8 mouse cellular contexts compared by ENCODE assay signal in genomic region chr17:25274571-25275346, GRCm38 (mm10). TPM values are rescaled to one million over a fixed set of nuclear protein-coding genes. Genes with fewer than 3 reads are reported as not detected.
A peak's percentile ranks its signal among the peaks of the same experiment; 100 is the strongest.
DNase-seq lines count a peak whose midpoint lies in the region; ATAC-seq and TF ChIP-seq lines count a peak whose summit lies in the region.

Gene Ube2i, minus strand, starts transcription at chr17:25274622.

- no peak for TF ChIP-seq CTCF in spleen, adult 2 months (IDR thresholded peaks at IDR 0.05; ENCODE audit: extremely low read depth, insufficient read depth, insufficient read length, insufficient replicate concordance)

- H3K4me2 ChIP-seq in embryonic facial prominence, embryonic 14.5 days (ENCODE audit: low read depth, low read length) = peak within 1 kb of the TSS; percentile 97
- H3K4me2 ChIP-seq in heart, embryonic 16.5 days (ENCODE audit: low read depth, low read length) = peak within 1 kb of the TSS; percentile 60
- peak within 1 kb of the TSS; percentile 37; the same call in 1 of the 2 replicates for H3K4me2 ChIP-seq in neural tube, embryonic 14.5 days (ENCODE audit: low read depth, low read length)

- no peak for ATAC-seq in embryonic facial prominence, embryonic 14.5 days (ENCODE audit: low read depth)
- no peak for ATAC-seq in heart, embryonic 16.5 days (replicated peaks; ENCODE audit: extremely low read depth, insufficient read depth, low FRiP score)
- no peak for ATAC-seq in neural tube, embryonic 14.5 days (ENCODE audit: low read depth)

- no peak for DNase-seq in spleen, adult 2 months (ENCODE audit: low read depth in 1 of 2, low spot score in 2 of 2)
- no peak for DNase-seq in spleen, adult 12 weeks (ENCODE audit: low spot score)
- no peak for DNase-seq in embryonic facial prominence, embryonic 14.5 days (ENCODE audit: low spot score)
- DNase-seq in left cerebral cortex, postnatal 4 days = peak; percentile 55
- no peak for DNase-seq in kidney, adult 11 months
- no peak for DNase-seq in testis, postnatal 10 days (ENCODE audit: low spot score)

- no peaks in the 10 kb centered on the region for H3K9me3 ChIP-seq in embryonic facial prominence, embryonic 14.5 days (ENCODE audit: control insufficient read depth, low read length)
- no peaks in the 10 kb centered on the region for H3K9me3 ChIP-seq in heart, embryonic 16.5 days (replicated peaks; ENCODE audit: control insufficient read depth, low read length)
- no peaks in the 10 kb centered on the region for H3K9me3 ChIP-seq in neural tube, embryonic 14.5 days (ENCODE audit: control insufficient read depth, low read length)

- peaks cover 13% of the 10 kb centered on the region; the same call in 1 of the 2 replicates for H3K4me1 ChIP-seq in spleen, adult 2 months (ENCODE audit: control insufficient read depth, insufficient read depth, insufficient read length)
- peaks cover 14% of the 10 kb centered on the region for H3K4me1 ChIP-seq in embryonic facial prominence, embryonic 14.5 days (ENCODE audit: control insufficient read depth, insufficient read depth, low read length)
- peaks cover 28% of the 10 kb centered on the region for H3K4me1 ChIP-seq in heart, embryonic 16.5 days (ENCODE audit: control insufficient read depth, insufficient read depth, low read length)
- peaks cover 21% of the 10 kb centered on the region for H3K4me1 ChIP-seq in neural tube, embryonic 14.5 days (ENCODE audit: control insufficient read depth, insufficient read depth, low read length)

- H3K9ac ChIP-seq in embryonic facial prominence, embryonic 14.5 days (ENCODE audit: low read depth, low read length) = peak within 1 kb of the TSS; percentile 100
- peak within 1 kb of the TSS; percentile 99 for H3K9ac ChIP-seq in heart, embryonic 16.5 days (ENCODE audit: low read length)
- peak within 1 kb of the TSS; percentile 87 for H3K9ac ChIP-seq in neural tube, embryonic 14.5 days (replicated peaks; ENCODE audit: low read depth, low read length)

- intact Hi-C loops in left cerebral cortex, postnatal 4 days (cut with DNase I) = loop anchor here (5.0 kb wide), 1 partner anchor 257 kb away; the partner anchor contains the start of genes Cramp1l and Ift140

- peak within 1 kb of the TSS; percentile 99 for H3K27ac ChIP-seq in spleen, adult 2 months (ENCODE audit: insufficient read depth, low read length)
- H3K27ac ChIP-seq in embryonic facial prominence, embryonic 14.5 days (replicated peaks; ENCODE audit: low read depth, low read length) = peak within 1 kb of the TSS; percentile 99
- H3K27ac ChIP-seq in heart, embryonic 16.5 days (ENCODE audit: low read length) = peak within 1 kb of the TSS; percentile 94
- peak within 1 kb of the TSS; percentile 99 for H3K27ac ChIP-seq in neural tube, embryonic 14.5 days (ENCODE audit: low read depth, low read length)

- no peaks in the 10 kb centered on the region for H3K36me3 ChIP-seq in spleen, adult 2 months (ENCODE audit: control insufficient read depth, insufficient read depth, low read length)
- peaks cover 13% of the 10 kb centered on the region for H3K36me3 ChIP-seq in embryonic facial prominence, embryonic 14.5 days (ENCODE audit: control insufficient read depth, insufficient read depth, low read length)
- H3K36me3 ChIP-seq in heart, embryonic 16.5 days (ENCODE audit: control insufficient read depth, insufficient read depth) = no peaks in the 10 kb centered on the region
- no peaks in the 10 kb centered on the region for H3K36me3 ChIP-seq in neural tube, embryonic 14.5 days (ENCODE audit: control insufficient read depth, insufficient read depth, low read length)

- no peak for TF ChIP-seq POLR2A in spleen, adult 2 months (IDR thresholded peaks at IDR 0.05; ENCODE audit: low read depth, low read length)

- 81% methylated on average over 9 of the region's 9 CpGs for WGBS in spleen, adult 2 months
- 78% methylated on average over 9 of the region's 9 CpGs for WGBS in embryonic facial prominence, embryonic 14.5 days
- WGBS in heart, embryonic 16.5 days = 79% methylated on average over 9 of the region's 9 CpGs
- 82% methylated on average over 9 of the region's 9 CpGs for WGBS in neural tube, embryonic 14.5 days

- peak within 1 kb of the TSS; percentile 75 for H3K4me3 ChIP-seq in spleen, adult 2 months (ENCODE audit: extremely low read depth, insufficient read depth, insufficient read length)
- peak within 1 kb of the TSS; percentile 99 for H3K4me3 ChIP-seq in embryonic facial prominence, embryonic 14.5 days (ENCODE audit: low read depth, low read length)
- H3K4me3 ChIP-seq in heart, embryonic 16.5 days (ENCODE audit: low read length) = peak within 1 kb of the TSS; percentile 93
- H3K4me3 ChIP-seq in neural tube, embryonic 14.5 days (ENCODE audit: low read depth, low read length) = peak within 1 kb of the TSS; percentile 76

- no peaks in the 10 kb centered on the region for H3K27me3 ChIP-seq in spleen, adult 2 months (ENCODE audit: control insufficient read depth, insufficient read depth, low read length)
- H3K27me3 ChIP-seq in embryonic facial prominence, embryonic 14.5 days (replicated peaks; ENCODE audit: control insufficient read depth, insufficient read depth, low read length) = no peaks in the 10 kb centered on the region
- no peaks in the 10 kb centered on the region for H3K27me3 ChIP-seq in heart, embryonic 16.5 days (ENCODE audit: control insufficient read depth, insufficient read depth, low read length)
- no peaks in the 10 kb centered on the region for H3K27me3 ChIP-seq in neural tube, embryonic 14.5 days (ENCODE audit: control insufficient read depth, insufficient read depth, low read length)

RNA-seq across cellular contexts. Expression of gene Ube2i, which starts in this region (rescaled TPM):
- polyA plus RNA-seq in spleen, adult 2 months (2012; rRNA removed) = 95.2 and 102 TPM in 2 replicates
- polyA plus RNA-seq in embryonic facial prominence, embryonic 14.5 days (2014; fragmentation: Nextera tagmentation; extraction: Ambion mirVana) = 482 and 517 TPM in 2 replicates
- polyA plus RNA-seq in heart, embryonic 16.5 days (2015; fragmentation: Nextera tagmentation; extraction: Ambion mirVana) = 345 and 358 TPM in 2 replicates
- 100 to 1,000 TPM; 297 to 302 TPM for total RNA-seq in left cerebral cortex, postnatal 4 days (2021)
- polyA plus RNA-seq in neural tube, embryonic 14.5 days (2014; fragmentation: Nextera tagmentation; extraction: Ambion mirVana) = 405 and 444 TPM in 2 replicates

Comparison
In these comparisons a context has a peak if more than half of its experiments do, and no peak if none do; other contexts are left out.
1. H3K4me2 ChIP-seq: peak in every context shown above with its lines; median percentile 97 in embryonic facial prominence, embryonic 14.5 days; 60 in heart, embryonic 16.5 days; 37 in neural tube, embryonic 14.5 days.